Mouse (Mus musculus): Measurements from ENCODE around the gene Prkce.

Gene Prkce

DNA sequence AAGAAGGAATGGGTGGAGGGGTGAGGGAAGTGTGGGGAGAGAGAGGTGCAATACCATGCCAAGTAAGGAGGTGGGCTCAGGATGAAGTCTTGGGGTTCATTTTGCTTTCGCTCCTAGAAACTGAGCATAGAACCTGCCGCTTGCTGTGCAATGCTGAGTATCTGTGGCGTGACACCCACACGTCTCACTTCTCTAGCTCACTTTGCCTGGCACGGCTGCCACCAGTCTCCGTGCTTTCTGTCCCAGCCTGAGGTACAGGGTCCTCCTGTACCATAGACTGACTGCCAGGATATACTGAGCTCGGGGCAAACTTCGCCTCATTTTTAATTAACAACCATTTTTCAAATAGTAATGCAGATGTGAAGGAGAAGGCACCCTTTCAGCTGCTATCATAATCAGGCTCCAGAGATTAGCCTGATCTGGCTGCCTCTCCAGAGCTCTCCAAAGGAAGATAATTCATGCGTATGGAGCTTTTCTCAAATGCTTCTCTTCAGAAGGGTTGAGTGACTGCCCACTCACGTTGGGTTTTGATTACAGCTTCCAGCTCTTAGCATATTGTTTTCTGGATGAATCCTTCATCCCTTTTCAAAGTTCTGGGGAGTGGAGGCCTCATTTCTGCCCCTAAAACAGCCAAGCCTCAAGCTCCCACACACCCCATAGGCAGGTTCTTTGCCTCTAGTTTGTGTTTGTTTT is 253.2 kb downstream of the Prkce start:
- no peak for DNase-seq

GRCm38 (mm10) chr17:86422023-86422422 is 254.4 kb downstream of the Prkce start:
- DNase-seq: no peak

DNA sequence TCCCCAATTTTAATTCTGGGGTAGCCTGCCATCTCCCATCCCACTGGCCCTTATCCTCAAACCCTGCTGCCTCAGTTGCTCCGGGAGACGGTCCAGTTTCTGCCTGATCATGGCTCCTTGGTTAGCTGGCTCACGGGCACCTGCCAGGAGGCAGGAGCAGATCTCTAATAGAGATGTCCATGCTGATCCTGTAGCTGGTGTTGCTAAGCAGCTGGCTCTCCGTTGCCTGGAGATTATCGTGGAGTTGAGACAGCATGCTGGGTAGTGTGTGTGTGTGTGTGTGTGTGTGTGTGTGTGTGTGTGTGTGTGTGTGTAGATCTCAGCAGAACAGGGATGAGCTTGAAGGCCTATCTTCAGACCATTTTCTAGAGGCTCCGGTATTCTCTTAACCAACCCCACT is 262.3 kb downstream of the Prkce start:
- no peak for DNase-seq

GRCm38 (mm10) chr17:86433117-86433516 is 265.5 kb downstream of the Prkce start:
- no peak for DNase-seq

DNA sequence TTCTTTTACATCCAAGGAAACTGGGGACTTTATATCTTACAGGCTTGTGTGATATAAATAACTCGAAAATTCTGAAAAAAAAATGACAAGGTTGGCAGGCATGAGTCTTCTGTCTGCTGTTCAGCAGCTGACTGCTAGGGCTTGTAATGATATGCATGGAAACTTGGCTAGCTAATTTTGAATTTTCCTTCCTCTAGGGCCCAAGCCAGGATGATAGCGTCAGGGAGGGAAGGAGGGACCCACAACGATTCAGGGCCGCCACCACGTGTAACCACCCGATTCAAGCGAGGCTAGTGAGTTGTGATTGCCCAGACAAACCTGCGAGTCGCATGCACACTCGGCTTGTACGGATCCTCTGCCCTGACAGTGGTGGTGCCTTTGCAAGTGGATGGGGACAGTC is 266.2 kb downstream of the Prkce start:
- peak; percentile 45 for DNase-seq

GRCm38 (mm10) chr17:86434781-86435180 is 267.2 kb downstream of the Prkce start:
- DNase-seq: no peak

GRCm38 (mm10) chr17:86435570-86435969 is 268.0 kb downstream of the Prkce start:
- no peak for DNase-seq

DNA sequence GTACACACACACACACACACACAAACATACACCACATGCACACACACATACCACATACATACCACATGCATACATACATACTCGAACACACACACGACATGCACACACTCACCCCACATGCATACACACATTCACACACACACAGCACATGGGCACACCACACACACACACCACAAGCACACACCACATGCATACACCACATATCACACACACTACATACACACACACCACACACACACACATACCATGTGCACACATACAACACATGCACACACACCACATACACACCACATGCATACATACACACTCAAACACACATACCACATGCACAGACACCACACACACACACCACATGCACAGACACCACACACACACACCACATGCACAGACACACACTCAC is 268.4 kb downstream of the Prkce start:
- no peak for DNase-seq

DNA sequence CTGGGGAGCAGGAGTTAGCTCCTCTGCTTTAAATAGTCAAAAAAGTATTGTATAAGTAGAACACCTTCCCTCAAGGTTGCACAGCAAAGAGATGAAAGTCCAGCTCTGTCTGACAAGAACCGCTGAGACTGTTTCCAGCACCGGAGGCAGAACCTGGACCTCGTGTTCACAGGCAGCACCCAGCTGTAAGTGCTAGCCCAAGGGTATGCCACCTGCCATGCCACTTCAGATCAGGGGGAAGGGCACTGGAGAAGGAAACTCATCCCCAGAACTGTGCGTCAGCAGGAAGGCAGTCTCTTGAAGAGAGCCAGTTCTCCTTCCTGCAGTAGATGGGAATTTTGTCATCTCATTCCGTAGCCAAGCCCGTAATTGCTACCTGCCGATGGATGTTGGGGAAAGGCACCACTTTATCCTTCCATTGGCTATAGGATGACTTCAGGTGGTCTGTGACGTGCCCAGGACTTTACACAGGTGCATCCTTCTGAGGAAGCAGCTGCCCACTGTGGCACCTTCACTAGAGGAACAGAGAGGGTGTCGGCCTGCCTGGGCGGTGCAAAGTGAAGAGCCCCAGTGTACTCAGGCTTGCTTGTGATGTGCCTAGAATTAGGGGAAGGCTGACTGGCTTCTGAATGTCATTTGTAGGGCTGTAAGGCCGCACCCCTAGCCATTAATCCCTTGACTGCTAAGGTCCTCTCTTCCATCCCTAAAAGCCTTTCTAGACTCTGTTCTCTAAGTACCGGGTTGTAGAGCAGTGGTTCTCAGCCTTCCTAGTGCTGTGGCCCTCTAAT is 269.2 kb downstream of the Prkce start:
- DNase-seq: no peak

DNA sequence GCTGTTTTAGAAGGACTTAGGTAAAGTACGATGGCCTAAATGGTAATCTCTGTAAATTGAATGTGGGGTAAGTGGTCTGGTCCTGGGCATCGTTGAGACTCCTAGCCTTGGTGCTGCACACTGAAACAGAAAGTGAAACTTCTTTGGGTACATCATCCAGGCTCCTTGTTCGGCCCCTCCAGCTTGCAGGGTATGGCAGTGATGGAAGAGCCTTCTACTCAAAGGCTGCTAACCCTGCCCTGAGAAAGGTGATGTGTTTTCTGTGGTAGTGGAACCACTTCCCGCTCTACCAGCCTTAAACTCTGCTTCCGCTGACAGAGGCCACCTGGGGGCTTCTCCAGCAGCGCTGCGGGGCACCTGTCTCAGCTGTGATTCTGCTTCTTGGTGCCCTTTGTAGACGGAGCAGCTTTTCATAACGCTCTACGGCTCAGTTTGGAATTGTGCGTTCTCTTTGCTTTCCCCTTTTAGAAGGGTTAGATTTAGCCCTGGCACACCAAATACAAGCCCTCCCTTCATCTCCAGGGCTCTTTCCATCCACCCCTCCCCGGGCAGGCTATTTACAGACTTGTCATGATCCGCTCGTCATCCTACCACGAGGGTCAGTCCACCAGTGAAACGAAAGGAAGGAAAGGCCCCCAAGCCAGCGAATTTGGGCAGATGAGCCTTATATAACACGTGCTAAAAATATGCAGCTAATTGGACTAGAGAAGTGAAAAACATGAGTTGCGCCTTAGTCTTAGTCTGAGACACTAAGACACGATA is 270.1 kb downstream of the Prkce start:
- peak; percentile 69 for DNase-seq

DNA sequence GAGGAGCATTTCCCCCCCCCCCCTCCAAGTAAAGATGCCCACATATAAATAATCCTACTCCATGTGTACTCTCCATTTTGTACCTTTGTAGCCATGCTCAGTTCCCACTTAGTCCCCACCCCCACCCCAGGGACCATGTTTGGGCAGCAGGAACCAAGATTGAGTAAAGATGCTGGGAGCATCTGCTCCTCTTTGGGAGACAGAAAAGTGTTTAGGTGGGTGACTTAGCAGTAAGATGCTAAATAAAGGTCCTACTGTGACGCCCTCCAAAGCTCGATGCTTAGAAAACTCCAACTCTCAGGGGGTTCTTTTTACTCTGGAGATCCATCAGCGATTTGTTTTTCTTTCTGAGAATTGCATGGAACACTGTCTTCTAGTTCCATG is 270.7 kb downstream of the Prkce start:
- no peak for DNase-seq

GRCm38 (mm10) chr17:86438763-86439162 is 271.2 kb downstream of the Prkce start:
- DNase-seq: no peak

GRCm38 (mm10) chr17:86441098-86441497 is 273.5 kb downstream of the Prkce start:
- no peak for DNase-seq

DNA sequence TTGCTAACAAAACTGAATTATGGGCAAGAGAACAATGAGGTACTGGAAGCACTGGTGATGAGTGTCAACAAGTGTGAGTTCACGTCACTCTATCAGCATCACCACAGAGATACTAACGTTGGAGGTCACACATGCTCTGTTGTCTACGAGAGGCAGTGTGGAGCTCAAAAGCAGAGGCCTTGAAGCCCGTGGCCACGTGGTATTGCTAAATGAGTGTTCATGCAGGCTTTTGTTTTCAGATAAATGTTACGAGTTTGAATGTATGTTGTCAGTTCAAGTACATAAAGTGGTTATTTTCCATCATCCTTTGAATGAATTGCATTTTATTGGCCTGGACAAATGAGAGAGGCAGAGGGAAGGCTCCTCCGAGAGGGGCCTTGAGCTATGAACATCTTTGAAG is 276.3 kb downstream of the Prkce start:
- no peak for DNase-seq

- peak; percentile 97 for DNase-seq
These were observed 277.2 kb downstream of the Prkce start for GRCm38 (mm10) chr17:86444578-86445419.

DNA sequence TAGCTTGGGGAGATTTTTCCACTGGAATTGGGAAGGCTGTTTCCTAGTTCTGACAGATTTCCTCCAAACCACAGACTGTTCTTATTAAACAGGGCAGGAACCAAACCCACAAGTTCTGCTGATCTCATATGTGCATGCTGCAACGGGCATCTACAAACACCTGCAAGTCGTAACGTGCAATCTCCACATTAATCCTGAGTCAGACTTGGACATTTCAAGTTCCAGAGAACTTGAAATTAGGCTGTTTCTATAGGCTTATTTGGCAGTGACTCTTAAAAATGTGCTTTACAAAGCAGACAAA is 277.8 kb downstream of the Prkce start:
- no peak for DNase-seq

- DNase-seq: no peak
These were observed 278.3 kb downstream of the Prkce start for GRCm38 (mm10) chr17:86445900-86446299.

- DNase-seq: peak; percentile 39
These were observed 279.6 kb downstream of the Prkce start for GRCm38 (mm10) chr17:86447101-86447598.

DNA sequence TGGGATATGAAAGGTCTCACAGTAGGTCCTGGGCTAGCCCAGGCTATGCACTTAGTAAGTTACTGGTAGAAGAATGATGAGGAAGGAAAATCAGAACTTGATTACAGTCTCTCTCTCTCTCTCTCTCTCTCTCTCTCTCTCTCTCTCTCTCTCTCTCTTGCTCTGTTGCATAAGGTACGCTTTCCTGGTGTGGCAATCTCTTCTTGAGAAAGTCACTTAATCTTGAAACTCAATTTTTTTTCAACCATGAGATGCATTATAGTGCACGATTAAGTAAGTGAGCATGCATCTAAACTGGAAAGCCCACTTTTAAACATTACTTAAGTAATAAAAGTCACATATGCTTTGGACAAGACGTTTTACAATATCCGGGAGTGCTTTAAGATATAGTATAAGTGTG is 285.3 kb downstream of the Prkce start:
- no peak for DNase-seq

DNA sequence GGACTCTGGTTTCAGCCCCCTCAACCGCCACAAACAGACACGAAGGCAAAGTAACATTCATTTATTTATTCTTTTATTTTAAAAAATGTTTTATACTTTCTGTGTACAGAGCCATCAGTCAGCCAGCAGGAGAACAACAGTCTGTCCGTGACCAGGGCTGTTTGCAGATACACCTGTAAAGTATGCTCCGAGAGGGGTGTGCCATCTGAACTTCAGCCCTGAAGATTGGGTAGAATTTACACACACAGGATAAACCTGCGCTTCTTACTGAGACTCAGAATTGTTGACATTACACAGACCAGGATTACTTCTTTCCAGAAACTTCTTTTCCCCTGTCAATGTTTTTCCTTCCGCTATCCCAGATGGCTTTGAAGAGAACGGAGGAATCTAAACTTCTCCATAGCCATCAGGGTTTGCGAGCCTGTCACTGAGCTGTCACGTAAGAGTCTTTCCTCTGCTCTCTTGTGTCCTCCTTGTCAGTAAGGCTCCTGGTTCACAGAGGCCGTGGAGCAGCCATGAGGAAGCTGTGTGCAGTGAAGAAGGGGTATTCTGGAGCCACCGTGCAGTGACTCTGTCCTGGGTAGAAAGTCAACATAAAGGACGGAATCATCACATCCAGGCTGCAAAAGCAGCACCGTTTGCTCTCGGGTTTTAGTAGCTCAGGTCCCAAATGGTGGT is 286.2 kb downstream of the Prkce start:
- DNase-seq: no peak

DNA sequence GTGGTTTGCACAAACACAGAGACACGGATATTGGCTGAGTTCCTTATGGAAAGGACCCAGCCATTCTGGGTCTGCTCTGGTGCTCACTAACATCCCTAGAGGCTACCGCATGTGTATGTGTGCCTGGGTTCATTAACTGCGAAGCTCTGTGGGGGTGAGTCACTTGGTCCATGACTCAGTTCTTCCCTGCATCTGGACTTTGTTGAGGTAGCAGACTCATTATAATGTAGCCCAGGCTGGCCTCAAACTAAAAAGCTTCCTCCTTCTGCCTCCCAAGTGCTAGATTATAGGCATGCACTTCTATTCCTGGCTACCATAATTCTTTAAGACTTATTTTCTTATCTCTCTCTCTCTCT is 286.7 kb downstream of the Prkce start:
- no peak for DNase-seq

DNA sequence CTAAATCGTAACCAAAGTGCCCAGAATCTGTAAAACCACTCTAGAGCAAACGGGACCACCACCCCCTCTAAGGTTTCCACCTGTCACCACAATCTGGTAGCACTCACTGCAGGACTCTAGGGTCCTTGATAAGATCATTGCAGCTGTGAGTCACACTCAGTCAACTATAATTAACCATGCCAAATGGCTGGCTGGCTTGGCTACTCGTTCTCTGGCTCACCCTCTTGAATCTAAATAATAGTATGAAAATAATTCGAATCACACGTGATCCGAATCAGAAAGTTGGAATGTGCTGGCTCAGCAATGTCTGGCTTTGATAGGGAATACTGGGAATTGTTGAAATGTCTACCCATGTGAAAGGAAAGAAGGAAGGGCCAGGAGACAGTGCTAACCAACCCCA is 288.9 kb downstream of the Prkce start:
- DNase-seq: no peak
